Mouse (Mus musculus): ENCODE data around the gene Trp73. TPM values are rescaled to one million over a fixed set of nuclear protein-coding genes. Genes with fewer than 3 reads are reported as not detected.

Trp73 gene
- total RNA-seq, 1 experiment, result 2.6 TPM

- H3K36me3 ChIP-seq (ENCODE audit: control insufficient read depth, insufficient read depth, low read length, poor library complexity, severe bottlenecking), result peaks cover 25% of the 10 kb centered on the region
Observed at GRCm38 (mm10) chr4:154006264-154006663, 133.7 kb downstream of the Trp73 start.

More at GRCm38 (mm10) chr4:154006264-154006663, 133.7 kb downstream of the Trp73 start:
- H3K4me1 ChIP-seq (ENCODE audit: control insufficient read depth in 2 of 2, insufficient read depth in 2 of 2, low read length in 2 of 2, poor library complexity in 1 of 2), result no peaks in the 10 kb centered on the region
- no peak for DNase-seq (ENCODE audit: low read depth, low spot score)
- H3K4me3 ChIP-seq (ENCODE audit: insufficient read depth in 1 of 2, low read depth in 1 of 2, low read length in 2 of 2, poor library complexity in 1 of 2, severe bottlenecking in 1 of 2), result no peak overlapping the region
- in situ Hi-C loops (cut with MboI; ENCODE audit: low sequenced_read_pairs in 2 of 2, unreplicated experiment in 2 of 2), result no loop called here
- H3K27ac ChIP-seq (ENCODE audit: insufficient read depth, low read depth, low read length, poor library complexity, severe bottlenecking), result no peak overlapping the region
- TF ChIP-seq ZC3H11A (IDR thresholded peaks at IDR 0.05; ENCODE audit: borderline replicate concordance, low read depth, low read length) (no peak), MAFK (IDR thresholded peaks at IDR 0.05; ENCODE audit: insufficient read depth, low read depth, low read length) (no peak), HCFC1 (IDR thresholded peaks at IDR 0.05; ENCODE audit: borderline replicate concordance, insufficient read depth, low read length) (no peak), CHD2 (IDR thresholded peaks at IDR 0.05; ENCODE audit: low read depth, low read length) (no peak), ZNF384 (IDR thresholded peaks at IDR 0.05; ENCODE audit: low read depth, low read length) (no peak)
- H3K9ac ChIP-seq (ENCODE audit: insufficient read depth, low read depth, low read length, poor library complexity, severe bottlenecking), result no peak overlapping the region
- H3K9me3 ChIP-seq (ENCODE audit: control insufficient read depth, insufficient read depth, low read depth, low read length), result no peaks in the 10 kb centered on the region

Other genes starting within 250 kb of the Trp73 start
- gene A430005L14Rik, start 183.0 kb downstream of the Trp73 start, total RNA-seq (2012; rRNA removed), result 57.5 and 71.4 TPM in 2 replicates
- gene Dffb, start 165.1 kb downstream of the Trp73 start, total RNA-seq (2012; rRNA removed), result 14.4 and 15.1 TPM in 2 replicates
- 15.0 and 16.1 TPM in 2 replicates for gene Cep104, start 165.0 kb downstream of the Trp73 start, total RNA-seq (2012; rRNA removed)
- gene Lrrc47, start 128.5 kb downstream of the Trp73 start, total RNA-seq (2012; rRNA removed), result 32.9 and 35.8 TPM in 2 replicates
- 2.9 and 3.0 TPM in 2 replicates for gene Smim1, start 114.0 kb downstream of the Trp73 start, total RNA-seq (2012; rRNA removed)
- gene Ccdc27, start 97.5 kb downstream of the Trp73 start, total RNA-seq (2012; rRNA removed), result not detected in 2 replicates
- gene Wrap73, start 2.2 kb upstream of the Trp73 start, total RNA-seq (2012; rRNA removed), result 24.9 and 29.0 TPM in 2 replicates
- gene Tprgl, start 20.5 kb upstream of the Trp73 start, total RNA-seq (2012; rRNA removed), result 64.5 and 68.1 TPM in 2 replicates
- gene Megf6, start 30.5 kb upstream of the Trp73 start, total RNA-seq (2012; rRNA removed), result 5.6 and 12.7 TPM in 2 replicates
- gene Arhgef16, start 161.5 kb upstream of the Trp73 start, total RNA-seq (2012; rRNA removed), result 4.2 and 6.8 TPM in 2 replicates
- gene B230104I21Rik, start 195.9 kb upstream of the Trp73 start, total RNA-seq (2012; rRNA removed), result not detected in 2 replicates